Mouse (Mus musculus) testis, adult 2 months (tissue): ENCODE measurements around the gene Gm5565.

Experiments used
- CTCF ChIP-seq: fragments of 200-500 bp; IDR thresholded peaks from 2 replicates; pipeline ENCODE4 v1.5.1; 2012; ENCODE audit warnings: low read depth, mild to moderate bottlenecking, inconsistent platforms, low read length, moderate library complexity; ENCODE audit not compliant: control insufficient read depth, insufficient read depth, insufficient replicate concordance
- POLR2A ChIP-seq: fragments of 200-500 bp; IDR thresholded peaks from 2 replicates; pipeline ENCODE4 v1.6.1; 2012; ENCODE audit warnings: low read depth, mild to moderate bottlenecking, inconsistent platforms, low read length, moderate library complexity; ENCODE audit not compliant: control insufficient read depth

GRCm38 (mm10) chr5:146147903-146148302 is 12.4 kb downstream of the Gm5565 start:
- TF ChIP-seq POLR2A (no peak), CTCF (no peak)
